Mouse (Mus musculus) neural tube, embryonic 11.5 days (tissue): Measurements from ENCODE around the gene Spcs2. TPM values are rescaled to one million over a fixed set of nuclear protein-coding genes. Genes with fewer than 3 reads are reported as not detected.

Source experiments
- ATAC-seq: fragments of 200-750 bp; cut with Nextera tagmentation; 2 replicates; pipeline ENCODE4 v1.8.0; 2017; ENCODE audit warnings: moderate number of reproducible peaks, mild to moderate bottlenecking, moderate TSS enrichment, moderate library complexity; ENCODE audit not compliant: insufficient read depth, low FRiP score, low TSS enrichment
- DNase-seq: peaks from one replicate; pipeline ENCODE4 v3.0.0-alpha.2; 2015; ENCODE audit warnings: low spot score
- H3K27ac ChIP-seq: fragments of 300-500 bp; sonication (generic); 2 replicates; pipeline ENCODE4 v1.5.1; 2014; ENCODE audit warnings: low read depth, mild to moderate bottlenecking, low read length
- H3K27me3 ChIP-seq: fragments of 300-500 bp; sonication (generic); 2 replicates; pipeline ENCODE4 v1.6.1; 2014; ENCODE audit warnings: mild to moderate bottlenecking, low read length, mixed read lengths; ENCODE audit not compliant: control insufficient read depth, insufficient read depth
- H3K36me3 ChIP-seq: fragments of 300-500 bp; sonication (generic); 2 replicates; pipeline ENCODE4 v1.6.1; 2014; ENCODE audit warnings: mild to moderate bottlenecking, low read length, moderate library complexity, mixed read lengths; ENCODE audit not compliant: control insufficient read depth, insufficient read depth
- H3K4me1 ChIP-seq: fragments of 300-500 bp; sonication (generic); 2 replicates; pipeline ENCODE4 v1.6.1; 2014; ENCODE audit warnings: low read length, mixed read lengths; ENCODE audit not compliant: control insufficient read depth, insufficient read depth
- H3K4me2 ChIP-seq: fragments of 300-500 bp; sonication (generic); 2 replicates; pipeline ENCODE4 v1.6.1; 2014; ENCODE audit warnings: low read depth, mild to moderate bottlenecking, moderate library complexity
- H3K4me3 ChIP-seq: fragments of 300-500 bp; sonication (generic); 2 replicates; pipeline ENCODE4 v1.5.1; 2014; ENCODE audit warnings: low read depth, low read length
- H3K9ac ChIP-seq: fragments of 300-500 bp; sonication (generic); 2 replicates; pipeline ENCODE4 v1.6.1; 2014; ENCODE audit warnings: mild to moderate bottlenecking, low read length
- H3K9me3 ChIP-seq: fragments of 300-500 bp; sonication (generic); 2 replicates; pipeline ENCODE4 v1.6.1; 2016; ENCODE audit warnings: low read length; ENCODE audit not compliant: control insufficient read depth
- WGBS: fragments of 180-500 bp; shearing (Covaris S2); extraction: QIAGEN DNeasy Blood & Tissue Kit; methylation state at CpG from one replicate; pipeline ENCODE4 v1.1.7; 2014; 5-methylcytosine and 5-hydroxymethylcytosine counted together
- polyA plus RNA-seq: library from polyadenylated mRNA; unstranded; fragments of >200 nt; fragmentation: Nextera tagmentation; extraction: Ambion mirVana; gene quantifications from 2 replicates; pipeline ENCODE4 v1.2.1, GENCODE M21; 2014

Gene Spcs2
- polyA plus RNA-seq, 1 experiment from 2014 or later = 345 TPM

GRCm38 (mm10) chr7:99875891-99876290 lies 12.6 kb upstream of the Spcs2 start:
- H3K4me1 ChIP-seq = no peaks in the 10 kb centered on the region
- H3K27ac ChIP-seq = no peak overlapping the region
- no peak overlapping the region for H3K4me2 ChIP-seq
- WGBS = 48% methylated on average over 5 of the region's 5 CpGs
- H3K4me3 ChIP-seq = no peak overlapping the region
- no peaks in the 10 kb centered on the region for H3K36me3 ChIP-seq
- ATAC-seq (no peak), DNase-seq (no peak)
- H3K9ac ChIP-seq = no peak overlapping the region
- H3K9me3 ChIP-seq = no peaks in the 10 kb centered on the region
- no peaks in the 10 kb centered on the region for H3K27me3 ChIP-seq

DNA sequence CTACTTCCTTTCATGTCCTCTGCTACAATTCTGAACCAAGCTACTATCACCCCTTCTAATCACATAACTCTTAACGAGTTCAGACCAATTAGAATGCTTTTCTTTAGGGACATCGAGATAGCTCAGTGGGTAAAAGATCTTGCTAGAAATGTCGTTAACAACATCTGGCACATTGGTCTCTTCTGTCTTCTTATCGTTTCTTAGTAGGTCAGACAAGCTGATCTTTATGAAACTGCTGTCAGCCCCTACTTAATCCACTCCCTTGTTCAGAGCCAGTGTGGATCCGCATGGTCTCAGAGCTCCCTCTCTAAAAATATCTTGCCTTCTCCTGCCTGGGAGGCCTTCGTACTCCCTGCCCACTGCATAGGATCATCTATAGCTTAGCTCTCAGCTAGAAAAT lies 10.7 kb upstream of the Spcs2 start:
- H3K4me3 ChIP-seq = no peak overlapping the region
- no peak overlapping the region for H3K4me2 ChIP-seq
- ATAC-seq (no peak), DNase-seq (no peak)
- H3K27me3 ChIP-seq = no peaks in the 10 kb centered on the region
- H3K4me1 ChIP-seq = no peaks in the 10 kb centered on the region
- no peak overlapping the region for H3K9ac ChIP-seq
- no peaks in the 10 kb centered on the region for H3K36me3 ChIP-seq
- H3K9me3 ChIP-seq = no peaks in the 10 kb centered on the region
- WGBS = 84% methylated on average over 6 of the region's 6 CpGs
- no peak overlapping the region for H3K27ac ChIP-seq

GRCm38 (mm10) chr7:99869296-99869695 lies 6.0 kb upstream of the Spcs2 start:
- no peaks in the 10 kb centered on the region for H3K27me3 ChIP-seq
- no peak overlapping the region for H3K4me2 ChIP-seq
- WGBS = 80% methylated on average over 4 of the region's 4 CpGs
- no peak for DNase-seq
- H3K9ac ChIP-seq = no peak overlapping the region
- ATAC-seq = no peak
- H3K9me3 ChIP-seq = no peaks in the 10 kb centered on the region
- no peaks in the 10 kb centered on the region for H3K4me1 ChIP-seq
- no peaks in the 10 kb centered on the region for H3K36me3 ChIP-seq
- no peak overlapping the region for H3K27ac ChIP-seq
- no peak overlapping the region for H3K4me3 ChIP-seq

DNA sequence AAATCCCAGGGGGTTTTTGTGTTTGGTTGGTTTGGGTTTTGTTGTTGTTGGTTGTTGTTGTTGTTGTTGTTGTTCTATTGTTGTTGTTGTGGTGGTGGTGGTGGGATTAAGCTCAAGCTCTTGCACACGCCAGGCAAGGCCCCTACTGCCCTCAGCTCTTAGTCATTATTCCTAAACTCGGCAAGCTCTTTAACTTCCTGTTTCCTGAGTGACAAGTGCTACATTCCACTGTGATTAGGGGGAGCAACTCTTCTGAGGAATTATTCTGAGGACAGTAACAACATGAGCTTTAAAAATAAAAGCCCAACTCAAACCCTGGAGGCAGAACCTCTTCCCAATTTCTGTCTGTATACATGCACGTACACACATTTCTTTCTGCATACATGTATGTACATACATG lies 2.0 kb upstream of the Spcs2 start:
- Histone ChIP-seq H3K9ac (no peak overlapping the region), H3K9me3 (no peaks in the 10 kb centered on the region), H3K36me3 (no peaks in the 10 kb centered on the region), H3K27ac (no peak overlapping the region), H3K4me2 (no peak overlapping the region), H3K4me1 (no peaks in the 10 kb centered on the region), H3K27me3 (no peaks in the 10 kb centered on the region), H3K4me3 (no peak overlapping the region)
- ATAC-seq = no peak
- WGBS = 65% methylated on average over 3 of the region's 3 CpGs
- DNase-seq = no peak

DNA sequence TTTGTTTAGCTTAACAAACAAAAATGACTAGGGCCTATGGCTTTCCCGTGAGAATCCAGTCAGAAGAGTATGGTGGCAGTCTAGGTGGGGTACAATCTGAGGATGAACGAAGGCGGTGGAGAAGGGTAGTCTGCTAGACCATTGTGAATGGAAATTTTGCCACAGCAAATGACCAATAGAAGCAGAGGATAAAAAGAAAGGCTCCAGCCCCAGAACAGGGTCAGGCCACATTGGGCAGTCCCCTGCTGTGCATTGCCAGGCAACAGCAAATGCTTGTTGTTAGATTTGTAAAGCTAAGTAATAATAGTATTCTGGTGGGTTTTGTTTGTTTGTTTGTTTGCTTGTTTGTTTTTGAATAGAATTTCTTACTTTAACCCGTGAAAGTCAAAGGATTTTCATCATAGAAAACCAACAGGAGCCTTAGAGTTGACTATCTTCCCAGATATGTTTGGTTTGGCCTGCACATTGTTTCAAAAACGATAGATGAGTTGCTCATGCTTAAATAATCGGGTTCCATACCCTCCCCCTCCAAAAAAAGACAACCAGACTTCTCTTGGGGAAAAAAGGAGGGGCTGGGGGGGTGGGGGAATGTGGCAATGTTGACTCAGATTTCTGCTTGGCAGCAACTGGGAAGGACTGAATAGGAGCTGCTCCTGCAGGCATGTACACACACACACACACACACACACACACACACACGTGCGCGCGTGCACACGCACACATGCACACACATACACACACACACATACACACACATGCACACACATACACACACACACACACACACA lies 1.2 kb upstream of the Spcs2 start:
- Histone ChIP-seq H3K27ac (no peak overlapping the region), H3K36me3 (no peaks in the 10 kb centered on the region), H3K9me3 (no peaks in the 10 kb centered on the region), H3K4me2 (no peak overlapping the region), H3K4me3 (no peak overlapping the region), H3K27me3 (no peaks in the 10 kb centered on the region), H3K4me1 (no peaks in the 10 kb centered on the region), H3K9ac (no peak overlapping the region)
- DNase-seq = peak; percentile 22
- no peak for ATAC-seq
- WGBS = 53% methylated on average over 11 of the region's 11 CpGs

- H3K27me3 ChIP-seq = no peaks in the 10 kb centered on the region
- ATAC-seq = peak; percentile 99
- under 1% methylated on average over 42 of the region's 42 CpGs for WGBS
- H3K27ac ChIP-seq = 0 out of 2 replicates have a peak within 1 kb of the TSS, but pooled peaks have one; percentile 42
- H3K9me3 ChIP-seq = no peaks in the 10 kb centered on the region
- peak within 1 kb of the TSS; percentile 84 for H3K4me2 ChIP-seq
- peak within 1 kb of the TSS; percentile 83 for H3K4me3 ChIP-seq
- peak; percentile 97 for DNase-seq
- no peaks in the 10 kb centered on the region; the same call in 1 of the 2 replicates for H3K36me3 ChIP-seq
- peaks cover 4% of the 10 kb centered on the region; the same call in 1 of the 2 replicates for H3K4me1 ChIP-seq
- peak within 1 kb of the TSS; percentile 95 for H3K9ac ChIP-seq
Measured at GRCm38 (mm10) chr7:99858813-99859585, 4.3 kb downstream of the Spcs2 start, which contains the start of gene Xrra1. Gene Xrra1 (plus strand): TSS chr7:99859116.

- DNase-seq (no peak), ATAC-seq (peak; percentile 54)
- 2% methylated on average over 19 of the region's 19 CpGs for WGBS
- Histone ChIP-seq H3K4me1 (peaks cover 4% of the 10 kb centered on the region; the same call in 1 of the 2 replicates), H3K27ac (0 out of 2 replicates have a peak overlapping the region, but pooled peaks have one; percentile 42), H3K36me3 (no peaks in the 10 kb centered on the region; the same call in 1 of the 2 replicates), H3K4me3 (peak overlapping the region; percentile 83), H3K9me3 (no peaks in the 10 kb centered on the region), H3K27me3 (no peaks in the 10 kb centered on the region), H3K9ac (peak overlapping the region; percentile 95), H3K4me2 (peak overlapping the region; percentile 84)
Measured at GRCm38 (mm10) chr7:99858175-99858812, 5.0 kb downstream of the Spcs2 start.

DNA sequence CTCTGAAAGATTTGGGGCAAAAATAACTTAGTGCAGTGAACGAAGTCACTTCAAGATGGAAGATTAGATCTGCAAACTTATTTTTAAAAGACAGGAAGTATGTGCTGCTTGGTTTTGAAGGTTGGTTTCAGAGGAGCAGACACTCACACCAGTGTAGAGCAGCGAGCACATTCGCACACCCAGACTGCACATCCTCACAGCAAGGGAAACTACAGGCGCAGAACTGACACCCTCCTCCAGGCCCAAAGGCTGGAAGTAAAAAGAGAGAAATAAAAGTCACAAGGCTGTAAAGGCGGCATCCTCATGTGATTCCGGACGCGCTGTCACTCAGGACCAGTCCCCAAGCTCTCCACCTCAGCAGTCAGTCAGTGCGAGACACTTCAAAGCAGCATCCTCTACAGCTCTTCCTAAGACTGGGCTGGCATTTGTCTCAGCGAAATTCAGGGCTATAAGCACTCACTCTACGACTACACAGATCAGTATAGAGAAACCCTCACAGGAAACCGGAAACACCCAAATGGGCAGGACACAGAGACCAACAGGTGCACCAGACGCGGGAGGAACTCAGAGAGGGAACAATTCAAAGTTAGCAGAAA lies 6.9 kb downstream of the Spcs2 start:
- WGBS = 89% methylated on average over 14 of the region's 14 CpGs
- Histone ChIP-seq H3K4me3 (no peak overlapping the region), H3K4me1 (peaks cover 4% of the 10 kb centered on the region; the same call in 1 of the 2 replicates), H3K9me3 (no peaks in the 10 kb centered on the region), H3K27ac (no peak overlapping the region), H3K4me2 (no peak overlapping the region), H3K9ac (no peak overlapping the region), H3K27me3 (no peaks in the 10 kb centered on the region), H3K36me3 (no peaks in the 10 kb centered on the region; the same call in 1 of the 2 replicates)
- DNase-seq = no peak
- no peak for ATAC-seq
